Mouse (Mus musculus) olfactory bulb, adult 2 months (tissue): Measurements from ENCODE around the gene Clk2.

Source experiments
- CTCF ChIP-seq: fragments of 200-500 bp; IDR thresholded peaks from 2 replicates; pipeline ENCODE4 v1.5.1; 2012; ENCODE audit warnings: low read depth, mild to moderate bottlenecking, low read length, moderate library complexity; ENCODE audit not compliant: insufficient read depth
- POLR2A ChIP-seq: fragments of 200-500 bp; IDR thresholded peaks from 2 replicates; pipeline ENCODE4 v1.6.1; 2012; ENCODE audit warnings: mild to moderate bottlenecking, low read depth, low read length, moderate library complexity; ENCODE audit not compliant: insufficient read depth

- TF ChIP-seq CTCF = no peak
- TF ChIP-seq POLR2A = no peak
Measured at GRCm38 (mm10) chr3:89179056-89179455, 14.5 kb downstream of the Clk2 start.
